Comparison of ENCODE assay signal across 11 mouse cellular contexts in genomic region chr10:41491111-41491510, GRCm38 (mm10). TPM values are rescaled to one million over a fixed set of nuclear protein-coding genes. Genes with fewer than 3 reads are reported as not detected.
DNase-seq lines count a peak whose midpoint lies in the region; ATAC-seq and TF ChIP-seq lines count a peak whose summit lies in the region.
"Had no signal": no experiment of that assay in that cellular context is flagged by ENCODE, and none has a peak within 500 bp of the region (broad histone marks: within the 10 kb centered on the region; RNA-seq: fewer than 3 reads in every experiment).

No protein-coding gene starts in this region.

- no peak overlapping the region; a peak in 1 of 4 replicates for H3K4me3 ChIP-seq in heart, embryonic 14.5 days (ENCODE audit: control insufficient read depth in 1 of 2, insufficient read depth in 1 of 2, low read depth in 1 of 2, low read length in 2 of 2)
- H3K4me3 ChIP-seq in hindbrain, postnatal 0 days (ENCODE audit: low read length), result peak overlapping the region; percentile 55; the same call in 1 of the 2 replicates
- peak overlapping the region; percentile 52; the same call in 1 of the 2 replicates for H3K4me3 ChIP-seq in macrophage (ENCODE audit: inconsistent target)

- H3K27ac ChIP-seq in heart, embryonic 14.5 days (replicated peaks in 1 of 2; ENCODE audit: control insufficient read depth in 1 of 2, insufficient read depth in 1 of 2, low read depth in 2 of 2, low read length in 2 of 2), result no peak overlapping the region
- no peak overlapping the region for H3K27ac ChIP-seq in hindbrain, postnatal 0 days
- H3K27ac ChIP-seq in macrophage, result no peak overlapping the region

- H3K9me3 ChIP-seq in heart, embryonic 14.5 days (ENCODE audit: control insufficient read depth, low read length), result no peaks in the 10 kb centered on the region
- no peaks in the 10 kb centered on the region for H3K9me3 ChIP-seq in hindbrain, postnatal 0 days (ENCODE audit: low read length)

- H3K4me1 ChIP-seq in heart, embryonic 14.5 days (ENCODE audit: control insufficient read depth in 2 of 2, insufficient read depth in 2 of 2, low read length in 2 of 2), result peaks cover 6 to 17% of the 10 kb centered on the region in 2 experiments; a peak in 3 of 4 replicates
- H3K4me1 ChIP-seq in hindbrain, postnatal 0 days (ENCODE audit: insufficient read depth, low read length), result peaks cover 9% of the 10 kb centered on the region; the same call in 1 of the 2 replicates

- H3K79me2 ChIP-seq in macrophage (ENCODE audit: inconsistent target), result no peaks in the 10 kb centered on the region

- H3K4me2 ChIP-seq in heart, embryonic 14.5 days (ENCODE audit: low read length), result peak overlapping the region; percentile 100
- H3K4me2 ChIP-seq in hindbrain, postnatal 0 days (ENCODE audit: low read depth, low read length), result peak overlapping the region; percentile 94

- H3K27me3 ChIP-seq in heart, embryonic 14.5 days (ENCODE audit: control insufficient read depth, insufficient read depth, low read length), result no peaks in the 10 kb centered on the region
- H3K27me3 ChIP-seq in hindbrain, postnatal 0 days (ENCODE audit: insufficient read depth, low read length), result no peaks in the 10 kb centered on the region

- ATAC-seq in heart, embryonic 14.5 days (ENCODE audit: insufficient number of reproducible peaks, insufficient read depth, low FRiP score, low read depth), result no peak
- ATAC-seq in hindbrain, postnatal 0 days, result no peak

- TF ChIP-seq CTCF in hindbrain, postnatal 0 days (IDR thresholded peaks at IDR 0.05; ENCODE audit: low read depth), result no peak

- WGBS in heart, embryonic 14.5 days, result 59% methylated on average over 4 of the region's 4 CpGs
- WGBS in hindbrain, postnatal 0 days, result 30% methylated on average over 4 of the region's 4 CpGs
- 23% methylated on average over 4 of the region's 4 CpGs for WGBS in macrophage (ENCODE audit: missing documents)

- intact Hi-C loops in heart, postnatal 10 days (cut with DNase I), result no loop called here

- peaks cover 25% of the 10 kb centered on the region for H3K36me3 ChIP-seq in heart, embryonic 14.5 days (ENCODE audit: control insufficient read depth, insufficient read depth, low read length)
- H3K36me3 ChIP-seq in hindbrain, postnatal 0 days (ENCODE audit: insufficient read depth, low read length), result no peaks in the 10 kb centered on the region; the same call in 1 of the 2 replicates
- H3K36me3 ChIP-seq in macrophage (ENCODE audit: inconsistent target), result peaks cover 19% of the 10 kb centered on the region

- no peak overlapping the region for H3K9ac ChIP-seq in heart, embryonic 14.5 days (ENCODE audit: low read length)
- H3K9ac ChIP-seq in hindbrain, postnatal 0 days (replicated peaks; ENCODE audit: low read length), result no peak overlapping the region

- DNase-seq in heart, postnatal 10 days, result no peak
- DNase-seq in CD4-positive helper T cell, adult 2 months (ENCODE audit: low read depth, low spot score), result peak; percentile 53
- no peak for DNase-seq in hindbrain, postnatal 0 days (ENCODE audit: low spot score)
- no peak for DNase-seq in spleen, postnatal 10 days (ENCODE audit: low spot score in 2 of 2)
- DNase-seq in gastrocnemius, postnatal 4 days (ENCODE audit: low spot score in 2 of 2), result no peak
- no peak for DNase-seq in adrenal gland, adult 18-20 months (ENCODE audit: low spot score in 2 of 2)
- DNase-seq: layer of hippocampus, postnatal 36 days; thymus, postnatal 4 days had no signal

RNA-seq across cellular contexts. Expression of gene Ppil6, which starts 0.9 kb away (rescaled TPM):
- 1.8 and 2.3 TPM in 2 replicates for polyA plus RNA-seq in heart, embryonic 14.5 days (2014; fragmentation: Nextera tagmentation; extraction: Ambion mirVana)
- total RNA-seq in heart, postnatal 10 days (2021), result 1 to 10 TPM; 2.8 to 3.4 TPM
- 1.8 and 3.7 TPM in 2 replicates for total RNA-seq in hindbrain, postnatal 0 days (2014; rRNA removed)
- polyA plus RNA-seq in hindbrain, postnatal 0 days (2015; fragmentation: Nextera tagmentation; extraction: Ambion mirVana), result 6.5 and 7.7 TPM in 2 replicates
- total RNA-seq in macrophage (2018; cell fraction: chromatin; rRNA removed), result 1 to 10 TPM in 10 of 26 experiments, not detected in 16; 1.2 to 4.2 (median 2.4) TPM
- total RNA-seq in macrophage (2018; cell fraction: cytosol; rRNA removed), result under 1 TPM in 8 of 26 experiments, not detected in 18; 0.10 to 0.41 (median 0.20) TPM
- total RNA-seq in macrophage (2018; cell fraction: nucleus; rRNA removed), result 1 to 10 TPM in 7 of 26 experiments, under 1 TPM in 1, not detected in 18; 0.89 to 1.7 (median 1.1) TPM
- polyA plus RNA-seq in macrophage (2018), result 0.22 TPM in 1 of 3 replicates, not detected in the others
- not detected for total RNA-seq in gastrocnemius, postnatal 4 days (2021)
- total RNA-seq in adrenal gland, adult 18-20 months (2021), result under 1 TPM; 0.43 to 0.64 TPM
- total RNA-seq: neutrophil, adult 5-6 weeks had no signal

RNA-seq across cellular contexts. Expression of gene Smpd2, which starts 0.9 kb away (rescaled TPM):
- polyA plus RNA-seq in heart, embryonic 14.5 days (2014; fragmentation: Nextera tagmentation; extraction: Ambion mirVana), result 51.1 and 54.0 TPM in 2 replicates
- 10 to 100 TPM; 48.2 to 57.7 TPM for total RNA-seq in heart, postnatal 10 days (2021)
- total RNA-seq in hindbrain, postnatal 0 days (2014; rRNA removed), result 48.0 and 74.5 TPM in 2 replicates
- polyA plus RNA-seq in hindbrain, postnatal 0 days (2015; fragmentation: Nextera tagmentation; extraction: Ambion mirVana), result 50.5 and 52.3 TPM in 2 replicates
- total RNA-seq in macrophage (2018; cell fraction: chromatin; rRNA removed), result 10 to 100 TPM in 20 of 26 experiments, 1 to 10 TPM in 6; 3.5 to 67.7 (median 19.5) TPM
- total RNA-seq in macrophage (2018; cell fraction: cytosol; rRNA removed), result 10 to 100 TPM in 13 of 26 experiments, 1 to 10 TPM in 13; 5.1 to 18.5 (median 10.0) TPM
- total RNA-seq in macrophage (2018; cell fraction: nucleus; rRNA removed), result 10 to 100 TPM in 18 of 26 experiments, 1 to 10 TPM in 8; 4.3 to 52.9 (median 18.6) TPM
- polyA plus RNA-seq in macrophage (2018), result 10.3 to 23.3 TPM (median 12.1 TPM) in 3 replicates
- 10 to 100 TPM; 18.7 to 21.4 TPM for total RNA-seq in gastrocnemius, postnatal 4 days (2021)
- total RNA-seq in adrenal gland, adult 18-20 months (2021), result 10 to 100 TPM; 17.4 to 22.2 TPM

RNA-seq across cellular contexts. Expression of gene Mical1, which starts 15.0 kb away (rescaled TPM):
- 31.8 and 32.1 TPM in 2 replicates for polyA plus RNA-seq in heart, embryonic 14.5 days (2014; fragmentation: Nextera tagmentation; extraction: Ambion mirVana)
- total RNA-seq in heart, postnatal 10 days (2021), result 10 to 100 TPM; 34.3 to 39.2 TPM
- 27.9 and 53.5 TPM in 2 replicates for total RNA-seq in hindbrain, postnatal 0 days (2014; rRNA removed)
- polyA plus RNA-seq in hindbrain, postnatal 0 days (2015; fragmentation: Nextera tagmentation; extraction: Ambion mirVana), result 22.2 and 23.6 TPM in 2 replicates
- total RNA-seq in macrophage (2018; cell fraction: chromatin; rRNA removed), result 100 to 1,000 TPM in 8 of 26 experiments, 10 to 100 TPM in 17, 1 to 10 TPM in 1; 7.5 to 233 (median 40.5) TPM
- total RNA-seq in macrophage (2018; cell fraction: cytosol; rRNA removed), result 10 to 100 TPM in 15 of 26 experiments, 1 to 10 TPM in 11; 7.0 to 54.9 (median 20.1) TPM
- 100 to 1,000 TPM in 6 of 26 experiments, 10 to 100 TPM in 19, 1 to 10 TPM in 1; 6.0 to 163 (median 23.2) TPM for total RNA-seq in macrophage (2018; cell fraction: nucleus; rRNA removed)
- polyA plus RNA-seq in macrophage (2018), result 19.5 to 33.8 TPM (median 31.3 TPM) in 3 replicates
- total RNA-seq in gastrocnemius, postnatal 4 days (2021), result 10 to 100 TPM; 32.7 to 42.9 TPM
- 10 to 100 TPM in 1 of 2 experiments, 1 to 10 TPM in 1; 8.8 to 15.2 TPM for total RNA-seq in adrenal gland, adult 18-20 months (2021)

RNA-seq across cellular contexts. Expression of gene Cd164, which starts 28.1 kb away (rescaled TPM):
- polyA plus RNA-seq in heart, embryonic 14.5 days (2014; fragmentation: Nextera tagmentation; extraction: Ambion mirVana), result 220 and 225 TPM in 2 replicates
- total RNA-seq in heart, postnatal 10 days (2021), result 100 to 1,000 TPM; 182 to 197 TPM
- 31.3 and 35.7 TPM in 2 replicates for total RNA-seq in hindbrain, postnatal 0 days (2014; rRNA removed)
- polyA plus RNA-seq in hindbrain, postnatal 0 days (2015; fragmentation: Nextera tagmentation; extraction: Ambion mirVana), result 61.8 and 61.9 TPM in 2 replicates
- total RNA-seq in macrophage (2018; cell fraction: chromatin; rRNA removed), result 100 to 1,000 TPM in 13 of 26 experiments, 10 to 100 TPM in 13; 29.9 to 322 (median 102) TPM
- 100 to 1,000 TPM; 163 to 271 (median 202) TPM for total RNA-seq in macrophage (2018; cell fraction: cytosol; rRNA removed)
- 100 to 1,000 TPM in 25 of 26 experiments, 10 to 100 TPM in 1; 93.8 to 340 (median 200) TPM for total RNA-seq in macrophage (2018; cell fraction: nucleus; rRNA removed)
- polyA plus RNA-seq in macrophage (2018), result 204 to 235 TPM (median 225 TPM) in 3 replicates
- 100 to 1,000 TPM; 221 to 227 TPM for total RNA-seq in gastrocnemius, postnatal 4 days (2021)
- 100 to 1,000 TPM; 213 to 232 TPM for total RNA-seq in adrenal gland, adult 18-20 months (2021)

RNA-seq across cellular contexts. Expression of gene Zbtb24, which starts 40.9 kb away (rescaled TPM):
- 11.7 and 12.7 TPM in 2 replicates for polyA plus RNA-seq in heart, embryonic 14.5 days (2014; fragmentation: Nextera tagmentation; extraction: Ambion mirVana)
- total RNA-seq in heart, postnatal 10 days (2021), result 10 to 100 TPM in 1 of 2 experiments, 1 to 10 TPM in 1; 9.7 to 12.3 TPM
- 19.8 and 21.0 TPM in 2 replicates for total RNA-seq in hindbrain, postnatal 0 days (2014; rRNA removed)
- 14.3 and 16.6 TPM in 2 replicates for polyA plus RNA-seq in hindbrain, postnatal 0 days (2015; fragmentation: Nextera tagmentation; extraction: Ambion mirVana)
- total RNA-seq in macrophage (2018; cell fraction: chromatin; rRNA removed), result 10 to 100 TPM; 16.1 to 68.9 (median 32.0) TPM
- 10 to 100 TPM in 5 of 26 experiments, 1 to 10 TPM in 21; 5.3 to 11.9 (median 8.1) TPM for total RNA-seq in macrophage (2018; cell fraction: cytosol; rRNA removed)
- 10 to 100 TPM; 11.1 to 46.4 (median 18.2) TPM for total RNA-seq in macrophage (2018; cell fraction: nucleus; rRNA removed)
- polyA plus RNA-seq in macrophage (2018), result 8.6 to 9.8 TPM (median 9.4 TPM) in 3 replicates
- total RNA-seq in gastrocnemius, postnatal 4 days (2021), result 10 to 100 TPM in 1 of 2 experiments, 1 to 10 TPM in 1; 8.8 to 11.3 TPM
- total RNA-seq in adrenal gland, adult 18-20 months (2021), result 10 to 100 TPM; 17.0 to 20.3 TPM

Comparison
In these comparisons a context has a peak if more than half of its experiments do, and no peak if none do; other contexts are left out.
1. H3K4me3 ChIP-seq: peak in hindbrain, postnatal 0 days (single experiment) and macrophage (single experiment); none in heart, embryonic 14.5 days (0 of 2).